Mouse (Mus musculus): Measurements from ENCODE around the gene Tnnt1. TPM values are rescaled to one million over a fixed set of nuclear protein-coding genes. Genes with fewer than 3 reads are reported as not detected.
"Not testable (repeated sequence)": the region's sequence is repeated elsewhere in the genome, so short reads cannot be mapped to it uniquely, and the experiment has no call there.

The Tnnt1 gene
- 1 to 10 TPM; 1.9 to 8.6 TPM for total RNA-seq (2021)
- long read RNA-seq, experiment 1, partial matches to known transcripts, result 4 of 6 reads
- long read RNA-seq, experiment 1, other reads (novel, unspliced or antisense), result 2 of 6 reads
- long read RNA-seq, experiment 2, partial matches to known transcripts, result 1 of 3 reads
- long read RNA-seq, experiment 2, other reads (novel, unspliced or antisense), result 2 of 3 reads

- no peak for DNase-seq (ENCODE audit: low spot score in 2 of 2)
Observed at GRCm38 (mm10) chr7:4516332-4517050, at the start of gene Tnnt1. Tnnt1 (minus strand) TSS chr7:4516382.

GRCm38 (mm10) chr7:4562660-4563059, 46.5 kb upstream of the Tnnt1 start:
- no peak for DNase-seq (ENCODE audit: low spot score in 2 of 2)

- no peak for DNase-seq (ENCODE audit: low spot score in 2 of 2)
Observed at GRCm38 (mm10) chr7:4557167-4557560, 41.0 kb upstream of the Tnnt1 start.

DNA sequence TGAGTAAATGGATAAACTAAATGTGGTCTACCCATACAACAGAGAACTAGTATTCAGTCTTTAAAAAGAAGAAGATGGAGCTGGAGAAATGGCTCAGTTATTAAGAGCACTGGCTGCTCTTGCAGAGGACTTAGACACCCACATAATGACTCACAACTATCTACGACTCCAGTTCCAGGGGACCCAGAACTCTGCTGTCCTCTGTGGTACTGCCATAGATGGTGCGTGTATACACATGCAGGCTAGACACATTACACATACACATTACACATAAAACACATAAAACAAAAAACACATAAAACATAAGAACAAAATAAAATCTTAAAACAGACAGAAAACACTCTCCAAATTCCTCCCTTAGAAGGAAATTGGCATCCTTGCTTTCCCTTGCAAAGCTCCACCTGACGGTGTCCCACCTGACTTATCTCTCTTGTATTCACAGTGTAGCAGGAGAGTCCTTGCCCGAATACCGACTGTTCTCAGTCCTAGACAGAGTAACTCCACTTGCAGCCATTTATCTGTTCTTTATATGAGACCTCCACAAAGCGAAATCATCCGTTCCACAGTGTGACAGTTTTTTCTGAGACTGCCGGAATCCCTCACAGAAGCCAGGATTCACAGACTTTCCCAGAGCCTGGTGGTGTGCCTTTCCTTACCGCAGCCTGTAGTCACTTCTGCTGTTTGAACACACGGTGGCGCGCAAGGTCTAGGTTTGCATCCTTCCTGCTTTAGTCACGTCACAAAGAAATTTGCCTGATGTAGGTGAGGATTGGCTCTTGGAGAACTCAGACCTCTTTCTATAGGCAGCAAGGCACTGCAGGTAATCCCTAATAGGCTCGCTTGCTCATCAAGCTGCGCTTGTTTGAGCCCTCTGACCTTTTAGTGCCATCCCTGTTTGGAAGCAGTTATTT, 40.3 kb upstream of the Tnnt1 start:
- peak; percentile 75 to 84 for DNase-seq (ENCODE audit: low spot score in 2 of 2)

DNA sequence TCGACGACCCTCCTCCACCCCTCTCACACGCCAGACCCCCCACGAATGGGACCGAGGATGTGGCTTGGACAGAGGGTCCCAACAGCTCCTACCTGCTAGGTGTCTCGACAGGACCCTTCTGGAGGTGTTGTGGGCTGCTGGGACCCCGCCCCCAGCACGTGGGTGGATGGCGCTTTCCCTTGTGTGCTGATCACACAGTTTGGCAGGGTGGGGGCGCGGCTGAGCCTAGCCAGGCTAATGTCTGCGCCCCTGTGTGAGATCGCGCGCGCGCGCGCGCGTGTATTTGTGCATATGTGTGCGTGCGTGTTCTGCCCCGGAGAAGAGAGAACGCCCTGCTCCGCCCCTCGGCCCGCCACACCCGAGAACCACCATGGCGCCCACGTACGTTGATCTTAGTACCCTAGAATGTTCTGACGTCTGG, 31.0 kb upstream of the Tnnt1 start, which contains the start of gene Syt5:
TSS of gene Syt5 (minus strand) at position 321 of the 421 bp plus-strand sequence.
- DNase-seq (ENCODE audit: low spot score in 2 of 2), result peak; percentile 62 to 78

DNA sequence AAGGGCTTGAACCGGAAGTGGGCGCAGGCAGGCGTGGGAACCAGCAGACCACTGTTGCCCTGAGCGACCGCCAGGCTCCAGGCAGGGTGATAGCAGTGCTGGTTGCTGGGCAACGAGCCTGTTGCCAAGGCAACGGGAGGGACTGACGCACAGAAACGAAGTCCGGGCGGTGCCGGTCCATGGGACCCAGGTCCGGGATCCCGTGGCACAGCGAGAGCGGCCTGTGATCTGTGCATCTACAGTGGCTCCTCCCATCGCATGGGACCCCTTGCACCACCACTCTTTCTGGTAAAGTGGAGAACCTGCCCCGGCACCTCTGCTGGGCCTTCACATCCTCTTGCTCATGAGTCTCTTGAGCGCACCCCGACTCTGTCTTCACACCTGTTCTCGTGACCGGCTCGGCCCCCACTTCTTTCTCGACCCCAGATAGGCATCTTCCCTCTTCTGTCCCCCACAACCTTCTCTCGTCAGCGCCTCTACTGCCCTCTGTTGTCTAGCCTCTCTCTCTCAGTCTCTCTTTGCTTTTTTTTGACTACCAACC, 30.5 kb upstream of the Tnnt1 start:
- DNase-seq (ENCODE audit: low spot score in 2 of 2), result peak; percentile 92 to 95

GRCm38 (mm10) chr7:4546050-4546449, 29.9 kb upstream of the Tnnt1 start:
- no peak for DNase-seq (ENCODE audit: low spot score in 2 of 2)

DNA sequence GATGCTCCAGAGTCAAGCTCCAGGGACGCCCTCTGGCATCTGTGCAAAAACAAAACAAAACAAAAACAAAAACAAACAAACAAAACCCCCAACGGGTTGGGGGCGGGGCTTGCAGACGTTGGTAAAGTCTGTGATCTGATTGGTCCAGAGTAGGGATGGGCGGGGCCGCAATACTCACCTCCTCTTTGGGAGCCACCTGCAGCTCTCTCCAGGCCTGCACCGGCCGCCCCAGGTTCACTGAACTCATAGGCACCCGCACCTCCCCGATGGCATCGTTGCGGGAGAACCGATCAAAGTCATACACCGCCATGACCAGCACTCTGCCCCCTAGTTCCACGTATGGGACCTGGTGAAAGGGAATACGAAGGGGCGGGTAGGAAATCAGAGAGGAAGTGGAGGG, 25.8 kb upstream of the Tnnt1 start:
- no peak for DNase-seq (ENCODE audit: low spot score in 2 of 2)

DNA sequence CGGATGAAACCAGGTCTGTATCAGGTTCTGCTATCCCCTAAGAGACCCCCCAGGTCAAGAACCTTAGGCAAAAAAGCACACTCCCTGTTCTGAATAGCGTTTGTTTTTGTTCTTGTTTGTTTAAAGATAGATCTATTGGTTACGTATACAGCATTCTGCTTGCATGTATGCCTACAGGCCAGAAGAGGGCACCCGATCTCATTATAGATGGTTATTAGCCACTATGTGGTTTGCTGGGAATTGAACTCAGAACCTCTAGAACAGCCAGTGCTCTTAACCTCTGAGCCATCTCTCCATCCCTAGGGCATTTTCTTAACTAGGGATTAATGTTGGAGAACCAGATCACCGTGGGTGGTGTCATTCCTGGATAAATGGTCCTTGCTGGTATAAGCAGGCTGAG, 25.2 kb upstream of the Tnnt1 start:
- no peak for DNase-seq (ENCODE audit: low spot score in 2 of 2)

GRCm38 (mm10) chr7:4539019-4539418, 22.8 kb upstream of the Tnnt1 start:
- no peak for DNase-seq (ENCODE audit: low spot score in 2 of 2)

DNA sequence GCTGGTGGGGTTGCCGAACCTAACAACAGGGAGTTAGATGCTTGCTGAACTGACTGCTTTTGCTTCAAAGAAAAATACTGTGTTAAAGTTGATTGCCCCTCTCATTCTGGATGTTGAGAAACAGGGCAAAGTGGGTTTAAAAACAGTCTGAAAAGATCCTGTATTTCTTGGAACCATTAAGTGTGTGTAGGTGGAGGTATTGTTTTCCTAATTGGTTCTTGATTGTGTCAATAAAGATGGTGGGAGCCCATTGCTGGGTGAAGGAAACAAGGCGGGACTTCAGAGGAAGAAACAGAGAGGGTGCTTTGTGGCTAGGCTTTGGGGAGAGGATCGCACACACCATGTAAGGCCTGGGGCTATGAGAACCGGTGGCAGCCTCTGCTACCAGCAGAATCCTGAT, 21.0 kb upstream of the Tnnt1 start:
- DNase-seq (ENCODE audit: low spot score in 2 of 2), result no peak

GRCm38 (mm10) chr7:4536369-4536768, 20.2 kb upstream of the Tnnt1 start:
- no peak for DNase-seq (ENCODE audit: low spot score in 2 of 2)

DNA sequence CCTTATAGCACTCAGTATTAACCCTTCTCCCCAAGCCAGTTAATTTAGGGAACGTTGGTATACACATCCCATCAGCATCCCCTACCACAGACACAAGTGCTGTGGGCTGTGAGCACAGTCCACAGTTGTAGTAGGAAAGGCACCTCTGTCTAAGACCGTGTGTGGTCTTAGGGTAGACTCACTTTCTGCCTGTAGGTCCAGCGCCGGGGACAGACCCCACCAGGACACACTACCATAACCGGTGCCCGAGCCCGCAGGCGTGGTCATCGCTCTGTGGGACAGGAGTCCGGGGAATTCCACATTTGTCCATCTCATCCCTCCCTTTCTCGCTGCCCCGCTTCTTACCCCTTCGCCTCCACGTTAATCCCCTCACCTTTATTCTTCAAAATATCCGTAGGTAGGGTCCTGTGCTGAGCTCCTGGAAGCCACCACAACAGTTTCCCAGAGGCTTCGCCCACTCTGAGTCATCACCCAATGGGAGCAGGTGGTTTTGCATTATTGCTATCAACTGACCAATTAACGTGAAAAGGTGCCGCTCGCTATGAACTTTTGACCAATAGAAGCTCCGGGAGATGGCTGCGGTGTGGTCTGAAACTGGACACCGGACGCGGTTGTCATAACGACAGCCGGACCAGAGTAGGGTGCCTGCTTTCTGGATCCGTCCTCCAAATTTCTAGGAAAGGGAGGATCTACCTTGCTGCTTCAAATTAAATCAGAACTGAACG, 16.0 kb upstream of the Tnnt1 start, which contains the start of gene Dnaaf3:
TSS of gene Dnaaf3 (minus strand) at position 449 of the 725 bp plus-strand sequence.
- DNase-seq (ENCODE audit: low spot score in 2 of 2), result no peak

DNA sequence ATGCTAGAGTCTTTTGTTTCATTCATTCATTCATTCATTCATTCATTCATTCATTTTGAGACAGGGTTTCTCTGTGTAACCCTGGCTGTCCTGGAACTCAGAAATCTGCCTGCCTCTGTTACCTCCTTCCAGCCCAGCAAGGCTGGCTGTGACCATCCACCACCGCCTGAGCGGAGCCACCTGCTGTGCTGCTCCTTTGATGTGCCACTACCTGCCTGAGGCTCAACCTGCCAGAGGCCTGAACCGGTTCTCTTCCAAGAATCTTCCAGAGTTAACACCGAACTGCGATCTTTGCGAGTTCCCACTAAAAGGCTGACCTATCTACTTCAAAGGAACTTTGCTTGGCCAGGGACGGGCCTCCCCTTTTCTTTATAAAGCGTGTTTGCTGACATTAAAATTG, 14.0 kb upstream of the Tnnt1 start:
- not testable (repeated sequence) for DNase-seq (ENCODE audit: low spot score in 2 of 2)

DNA sequence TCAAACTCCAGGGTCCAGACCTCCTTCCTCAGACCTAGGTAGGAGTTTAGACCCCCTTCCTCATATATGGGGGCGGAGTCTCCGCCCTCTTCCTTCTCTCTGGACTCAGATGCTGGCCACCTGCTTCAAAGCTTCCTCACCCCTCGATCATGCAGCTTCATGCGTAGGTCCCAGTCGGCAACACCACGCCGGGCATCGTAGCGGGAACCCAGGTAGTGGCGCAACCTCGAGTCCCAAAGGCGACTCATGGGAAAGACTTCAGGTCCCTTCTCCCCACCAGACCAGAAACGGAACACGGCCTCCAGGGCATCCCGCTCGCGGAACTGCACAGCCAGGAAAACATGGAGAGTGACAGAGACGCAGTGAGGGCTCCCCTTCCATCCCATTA, 11.1 kb upstream of the Tnnt1 start:
- DNase-seq (ENCODE audit: low spot score in 2 of 2), result no peak

DNA sequence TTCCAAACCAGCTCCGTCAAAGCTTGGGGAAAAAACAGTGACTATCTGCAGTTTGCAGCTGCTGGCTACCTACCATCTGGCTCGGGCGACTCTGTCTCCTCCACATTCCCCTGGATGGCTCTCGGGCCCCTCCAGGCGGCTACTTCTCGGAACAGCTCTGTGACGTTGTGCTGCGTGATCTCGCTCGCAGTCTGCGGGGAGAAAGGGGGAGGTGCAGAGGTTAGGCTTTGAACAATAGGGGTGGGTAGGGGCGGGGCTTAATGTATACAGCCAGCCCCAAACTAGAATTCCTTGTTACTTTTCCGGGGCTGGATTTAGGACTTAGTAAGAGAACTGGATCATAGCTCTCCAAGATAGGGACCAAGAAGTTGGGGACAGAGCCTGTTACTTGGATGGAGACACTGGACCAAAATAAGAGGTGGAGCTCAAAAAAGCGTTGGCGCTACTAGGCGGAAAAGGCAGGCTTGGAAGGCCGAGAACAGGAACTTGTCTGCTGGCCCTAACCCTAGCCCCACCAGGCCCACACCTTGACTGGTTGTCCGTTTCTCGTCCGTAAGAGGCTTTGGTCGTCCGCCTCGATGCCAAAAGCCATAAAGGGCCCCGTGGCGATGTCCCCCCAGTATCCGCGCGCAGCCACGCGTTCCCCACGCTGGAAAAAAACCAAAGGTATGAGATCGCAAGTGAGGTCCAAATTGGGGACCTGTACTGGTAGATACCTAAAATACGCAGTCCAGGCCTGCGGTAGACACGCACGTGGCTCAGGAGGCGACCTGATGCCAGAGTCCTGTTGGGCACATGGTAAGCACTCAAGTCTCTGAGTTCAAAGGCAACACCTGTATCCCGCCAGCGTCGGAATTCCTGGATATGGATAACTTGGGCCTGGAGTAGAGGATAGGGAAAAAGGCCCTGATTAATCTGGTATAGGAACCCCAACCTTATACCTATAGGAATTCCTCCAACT, 10.4 kb upstream of the Tnnt1 start:
- peak; percentile 64 to 67 for DNase-seq (ENCODE audit: low spot score in 2 of 2)

DNA sequence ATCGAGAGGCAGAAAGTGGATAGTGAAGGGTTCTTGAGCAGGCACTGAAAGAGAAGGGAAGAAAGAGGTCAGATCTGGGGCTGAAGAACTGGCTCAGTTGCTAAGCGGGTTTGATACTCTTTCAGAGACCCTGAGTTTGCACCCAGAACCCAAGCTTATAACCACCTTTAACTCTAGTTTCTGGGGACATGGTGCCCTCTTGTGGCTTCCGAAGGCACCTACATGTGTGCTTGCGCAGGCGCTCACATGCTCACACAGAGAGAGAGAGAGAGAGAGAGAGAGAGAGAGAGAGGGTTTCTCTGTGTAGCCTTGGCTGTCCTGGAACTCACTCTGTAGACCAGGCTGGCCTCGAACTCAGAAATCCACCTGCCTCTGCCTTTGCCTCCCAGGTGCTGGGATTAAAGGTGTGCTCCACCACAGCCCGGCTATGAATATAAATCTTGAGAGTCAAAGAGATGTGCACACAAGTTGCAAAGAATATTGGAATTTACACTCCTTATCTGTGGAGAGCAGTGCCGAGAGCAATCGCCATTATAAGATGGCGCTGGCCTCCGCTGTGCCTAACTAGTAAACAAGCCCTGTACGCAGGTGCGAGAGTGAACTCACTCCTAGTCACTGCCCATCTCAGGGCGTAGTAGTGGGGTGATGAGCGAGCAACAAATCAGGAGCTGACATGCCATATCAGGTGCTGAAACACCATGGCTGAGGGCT, 8.2 kb upstream of the Tnnt1 start, which contains the start of gene Tnni3:
TSS of gene Tnni3 (minus strand) at position 18 of the 711 bp plus-strand sequence.
- DNase-seq (ENCODE audit: low spot score in 2 of 2), result not testable (repeated sequence)

DNA sequence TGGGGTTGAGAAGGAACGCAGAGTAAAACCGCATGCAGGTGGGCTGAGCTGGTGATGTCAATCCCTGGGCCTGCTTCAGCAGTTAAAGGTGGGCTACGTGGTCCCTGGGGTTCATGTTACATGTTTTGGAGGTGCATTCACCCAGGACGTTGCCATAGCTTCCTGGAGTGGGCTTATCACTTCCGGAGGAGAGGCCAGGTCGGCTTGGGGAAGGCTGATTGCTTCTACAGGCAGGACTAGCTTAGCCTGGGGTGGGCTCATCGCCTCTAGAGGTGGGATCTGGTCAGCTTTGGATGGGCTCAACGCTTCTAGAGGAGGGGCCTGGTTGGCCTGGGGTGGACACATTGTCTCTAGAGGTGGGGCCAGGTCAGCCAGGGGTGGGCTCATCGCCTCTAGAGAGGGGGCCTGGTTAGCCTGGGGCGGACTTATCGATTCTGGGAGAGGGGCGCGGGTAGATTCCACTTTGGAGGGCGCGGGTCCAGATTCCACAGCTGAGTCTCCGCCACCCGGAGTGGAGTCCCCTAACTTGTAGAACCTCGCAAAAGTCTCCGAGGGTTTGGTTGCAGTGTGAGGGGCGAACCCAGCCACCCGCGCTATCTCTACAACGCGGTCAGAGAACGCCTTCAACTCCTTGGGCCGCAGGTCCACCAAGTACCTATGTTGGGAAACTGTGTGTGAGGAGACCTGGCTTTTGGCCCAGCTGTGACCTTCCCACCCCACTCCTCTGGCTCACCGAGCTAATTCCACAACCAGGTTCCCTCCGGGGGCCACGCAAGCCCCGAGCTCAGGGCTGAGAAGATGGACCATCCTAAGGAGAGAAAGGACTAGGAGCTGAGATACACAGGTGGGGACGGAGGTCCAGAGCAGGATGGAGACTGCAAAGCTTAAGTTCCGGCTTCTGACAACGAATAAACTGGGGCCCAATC, 7.3 kb upstream of the Tnnt1 start:
- DNase-seq (ENCODE audit: low spot score in 2 of 2), result no peak

All from layer of hippocampus, postnatal 14 days (tissue).